ENCODE assay signal across 33 mouse cellular contexts in the genomic region with DNA sequence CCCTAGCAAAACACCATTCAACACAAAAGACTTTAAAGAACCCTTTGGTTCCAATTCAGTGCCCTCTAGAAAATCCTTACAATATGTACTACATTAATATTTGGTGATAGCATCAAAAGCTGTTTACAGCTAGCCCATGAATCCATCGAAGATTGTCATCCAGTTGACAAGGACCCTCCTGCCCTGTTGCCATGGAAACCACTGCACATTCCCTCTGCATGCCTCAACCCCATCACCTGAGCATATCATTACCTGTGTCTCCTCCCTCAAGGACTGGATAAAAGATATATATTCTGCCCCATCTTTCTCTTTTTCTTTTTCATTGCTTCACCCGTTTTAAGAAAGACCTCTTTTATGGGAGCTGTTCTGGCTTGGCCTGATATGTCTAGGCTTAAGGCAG. TPM values are rescaled to one million over a fixed set of nuclear protein-coding genes. Genes with fewer than 3 reads are reported as not detected.
DNase-seq lines count a peak whose midpoint lies in the region; ATAC-seq lines count a peak whose summit lies in the region.
"Had no signal": no experiment of that assay in that cellular context is flagged by ENCODE, and none has a peak within 500 bp of the region (broad histone marks: within the 10 kb centered on the region; RNA-seq: fewer than 3 reads in every experiment).

No protein-coding gene starts in this region.

- WGBS in intestine, embryonic 16.5 days: 69% methylated on average over 2 of the region's 2 CpGs

- H3K9me3 ChIP-seq in intestine, embryonic 16.5 days (ENCODE audit: control insufficient read depth, low read length): no peaks in the 10 kb centered on the region
- H3K9me3 ChIP-seq: heart, embryonic 15.5 days had no signal

- H3K4me3 ChIP-seq in intestine, embryonic 16.5 days (ENCODE audit: low read length): no peak overlapping the region
- H3K4me3 ChIP-seq: forebrain, embryonic 10.5 days; forebrain, embryonic 13.5 days; heart, embryonic 12.5 days; heart, embryonic 15.5 days had no signal

- H3K4me1 ChIP-seq in intestine, embryonic 16.5 days (ENCODE audit: control insufficient read depth, insufficient read depth, low read length): no peaks in the 10 kb centered on the region
- H3K4me1 ChIP-seq: forebrain, embryonic 10.5 days; forebrain, embryonic 13.5 days; heart, embryonic 12.5 days; heart, embryonic 15.5 days had no signal

- no peak overlapping the region for H3K9ac ChIP-seq in intestine, embryonic 16.5 days (ENCODE audit: low read depth, low read length)
- H3K9ac ChIP-seq: forebrain, embryonic 13.5 days; heart, embryonic 12.5 days; heart, embryonic 15.5 days; hindbrain, embryonic 14.5 days had no signal

- no peak for ATAC-seq in intestine, embryonic 16.5 days
- ATAC-seq: forebrain, embryonic 13.5 days; forebrain, embryonic 16.5 days; hindbrain, postnatal 0 days; inflammation-experienced regulatory T-cells, adult 6 months had no signal

- no peaks in the 10 kb centered on the region for H3K36me3 ChIP-seq in intestine, embryonic 16.5 days (ENCODE audit: control insufficient read depth, insufficient read depth, low read length)
- H3K36me3 ChIP-seq: forebrain, embryonic 10.5 days; heart, embryonic 12.5 days; heart, embryonic 15.5 days had no signal

- intact Hi-C loops in left cerebral cortex, postnatal 4 days (cut with DNase I): no loop called here
- intact Hi-C loops in left cerebral cortex, postnatal 25 days (cut with DNase I): loop anchor here (10.0 kb wide), 1 partner anchor 978 kb away; no protein-coding TSS in a partner anchor

- H3K27me3 ChIP-seq in intestine, embryonic 16.5 days (replicated peaks; ENCODE audit: control insufficient read depth, insufficient read depth, low read length): no peaks in the 10 kb centered on the region
- H3K27me3 ChIP-seq: forebrain, embryonic 13.5 days; heart, embryonic 12.5 days; heart, embryonic 15.5 days had no signal

- DNase-seq in left cerebral cortex, postnatal 4 days: peak; percentile 11
- DNase-seq in left cerebral cortex, postnatal 25 days (ENCODE audit: low spot score in 2 of 2): no peak
- peak; percentile 1 for DNase-seq in right cerebral cortex, postnatal 4 days
- no peak for DNase-seq in right cerebral cortex, postnatal 14 days
- DNase-seq in ZHBTc4 (ENCODE audit: low read depth, low spot score): peak; percentile 77
- no peak for DNase-seq in spleen, postnatal 10 days (ENCODE audit: low spot score in 2 of 2)
- DNase-seq: adrenal gland, adult 2 months; adrenal gland, postnatal 25 days; B cell, adult 2 months; cerebellum, adult 18-20 months; cerebellum, adult 9-10 months; cerebellum, postnatal 14 days; gastrocnemius, postnatal 25 days; heart, adult 18-20 months; heart, postnatal 10 days; heart, postnatal 36 days had no signal

- no peak overlapping the region for H3K4me2 ChIP-seq in intestine, embryonic 16.5 days (ENCODE audit: low read depth, low read length)
- H3K4me2 ChIP-seq: forebrain, embryonic 13.5 days; heart, embryonic 12.5 days; heart, embryonic 15.5 days; hindbrain, embryonic 14.5 days had no signal

- no peak overlapping the region for H3K27ac ChIP-seq in intestine, embryonic 16.5 days (ENCODE audit: low read length)
- H3K27ac ChIP-seq: forebrain, embryonic 10.5 days; forebrain, embryonic 13.5 days; heart, embryonic 15.5 days; hindbrain, embryonic 14.5 days; hindbrain, postnatal 0 days had no signal

RNA-seq across cellular contexts. Expression of a gene that starts 28.6 kb away (rescaled TPM):
- total RNA-seq in left cerebral cortex, postnatal 4 days (2021): not detected
- total RNA-seq in left cerebral cortex, postnatal 25 days (2021): not detected
- not detected in 2 replicates for polyA plus RNA-seq in intestine, embryonic 16.5 days (2015; fragmentation: Nextera tagmentation; extraction: Ambion mirVana)
- total RNA-seq: adrenal gland, adult 2 months; adrenal gland, postnatal 25 days; CH12.LX; gastrocnemius, adult 8-10 months; gastrocnemius, postnatal 25 days; heart, adult 18-20 months; heart, postnatal 10 days; heart, postnatal 36 days; hindbrain, postnatal 0 days; MEL had no signal
- polyA plus RNA-seq: adrenal gland, adult 2 months; embryonic facial prominence, embryonic 11.5 days; embryonic facial prominence, embryonic 14.5 days; forebrain, embryonic 10.5 days; forebrain, embryonic 13.5 days; forebrain, embryonic 16.5 days; frontal cortex, adult 2 months; gonadal fat pad, adult 2 months; heart, embryonic 12.5 days; heart, embryonic 15.5 days; hindbrain, embryonic 11.5 days; hindbrain, embryonic 14.5 days; hindbrain, postnatal 0 days; inflammation-experienced regulatory T-cells, adult 6 months had no signal

RNA-seq across cellular contexts. Expression of a gene that starts 52.3 kb away (rescaled TPM):
- not detected for total RNA-seq in left cerebral cortex, postnatal 4 days (2021)
- total RNA-seq in left cerebral cortex, postnatal 25 days (2021): not detected
- not detected in 2 replicates for polyA plus RNA-seq in intestine, embryonic 16.5 days (2015; fragmentation: Nextera tagmentation; extraction: Ambion mirVana)
- total RNA-seq: adrenal gland, adult 2 months; adrenal gland, postnatal 25 days; CH12.LX; gastrocnemius, adult 8-10 months; gastrocnemius, postnatal 25 days; heart, adult 18-20 months; heart, postnatal 10 days; heart, postnatal 36 days; hindbrain, postnatal 0 days; MEL had no signal
- polyA plus RNA-seq: adrenal gland, adult 2 months; embryonic facial prominence, embryonic 11.5 days; embryonic facial prominence, embryonic 14.5 days; forebrain, embryonic 10.5 days; forebrain, embryonic 13.5 days; forebrain, embryonic 16.5 days; frontal cortex, adult 2 months; heart, embryonic 12.5 days; heart, embryonic 15.5 days; hindbrain, embryonic 11.5 days; hindbrain, embryonic 14.5 days; hindbrain, postnatal 0 days; inflammation-experienced regulatory T-cells, adult 6 months had no signal

RNA-seq across cellular contexts. Expression of a gene that starts 58.1 kb away (rescaled TPM):
- not detected for total RNA-seq in left cerebral cortex, postnatal 4 days (2021)
- not detected for total RNA-seq in left cerebral cortex, postnatal 25 days (2021)
- polyA plus RNA-seq in intestine, embryonic 16.5 days (2015; fragmentation: Nextera tagmentation; extraction: Ambion mirVana): 0.53 TPM in 1 of 2 replicates, not detected in the other
- total RNA-seq: adrenal gland, adult 2 months; adrenal gland, postnatal 25 days; CH12.LX; gastrocnemius, adult 8-10 months; gastrocnemius, postnatal 25 days; heart, adult 18-20 months; heart, postnatal 10 days; heart, postnatal 36 days; hindbrain, postnatal 0 days; MEL had no signal
- polyA plus RNA-seq: adrenal gland, adult 2 months; embryonic facial prominence, embryonic 11.5 days; embryonic facial prominence, embryonic 14.5 days; forebrain, embryonic 10.5 days; forebrain, embryonic 13.5 days; forebrain, embryonic 16.5 days; frontal cortex, adult 2 months; gonadal fat pad, adult 2 months; heart, embryonic 12.5 days; heart, embryonic 15.5 days; hindbrain, embryonic 11.5 days; hindbrain, embryonic 14.5 days; hindbrain, postnatal 0 days; inflammation-experienced regulatory T-cells, adult 6 months had no signal

Comparison
In these comparisons a context has a peak if more than half of its experiments do, and no peak if none do; other contexts are left out.
1. DNase-seq: peak in left cerebral cortex, postnatal 4 days (single experiment), right cerebral cortex, postnatal 4 days (single experiment) and ZHBTc4 (single experiment); none in left cerebral cortex, postnatal 25 days (0 of 2), right cerebral cortex, postnatal 14 days (single experiment) and spleen, postnatal 10 days (0 of 2).